Mouse (Mus musculus) adrenal gland, adult 8-10 months (tissue): Measurements from ENCODE around the gene Gm28044. TPM values are rescaled to one million over a fixed set of nuclear protein-coding genes. Genes with fewer than 3 reads are reported as not detected.
A peak's percentile ranks its signal among the peaks of the same experiment; 100 is the strongest.
"Not testable (repeated sequence)": the region's sequence is repeated elsewhere in the genome, so short reads cannot be mapped to it uniquely, and the experiment has no call there.

Experiments
- DNase-seq: peaks from one replicate; pipeline ENCODE4 v3.0.0; 2022
- total RNA-seq, 4 experiments: library from RNA; stranded (reverse); gene quantifications; 2 replicates each; pipeline ENCODE4 v1.2.4; 2022

Gm28044 gene
- total RNA-seq, result 1 to 10 TPM in 2 of 4 experiments, not detected in 2; 3.7 to 3.9 TPM

- peak; percentile 85 for DNase-seq
Measured at GRCm38 (mm10) chr13:67360131-67360744, at the start of gene Gm28044, which contains the start of gene Zfp953. Gene Gm28044 (minus strand): TSS chr13:67360536. Gene Zfp953 (minus strand): TSS chr13:67360605.

- DNase-seq, result peak; percentile 59
Measured at GRCm38 (mm10) chr13:67399183-67399903, 39.0 kb upstream of the Gm28044 start, which contains the start of gene Zfp429. Gene Zfp429 (minus strand): TSS chr13:67399819.

- DNase-seq, result not testable (repeated sequence)
Measured at GRCm38 (mm10) chr13:67376255-67376654, 15.9 kb upstream of the Gm28044 start.

- peak; percentile 61 for DNase-seq
Measured at GRCm38 (mm10) chr13:67375050-67375911, 14.9 kb upstream of the Gm28044 start, which contains the start of the genes Gm28041 and Zfp456. Gene Gm28041 (minus strand): TSS chr13:67375733. Gene Zfp456 (minus strand): TSS chr13:67375810.

GRCm38 (mm10) chr13:67351854-67352253 lies 8.5 kb downstream of the Gm28044 start:
- no peak for DNase-seq

GRCm38 (mm10) chr13:67343422-67343821 lies 16.9 kb downstream of the Gm28044 start:
- DNase-seq, result no peak

- DNase-seq, result no peak
Measured at GRCm38 (mm10) chr13:67332877-67333276, 27.5 kb downstream of the Gm28044 start.

GRCm38 (mm10) chr13:67332019-67332724 lies 28.2 kb downstream of the Gm28044 start, which contains the start of gene Zfp595:
Gene Zfp595 (minus strand): TSS chr13:67332570.
- DNase-seq, result peak; percentile 86

- no peak for DNase-seq
Measured at GRCm38 (mm10) chr13:67306718-67307117, 53.6 kb downstream of the Gm28044 start.

GRCm38 (mm10) chr13:67305822-67306672 lies 54.3 kb downstream of the Gm28044 start, which contains the start of gene Zfp457:
Gene Zfp457 (minus strand): TSS chr13:67306485.
- peak; percentile 89 for DNase-seq

- DNase-seq, result no peak
Measured at GRCm38 (mm10) chr13:67278314-67278713, 82.0 kb downstream of the Gm28044 start, which contains the start of gene Zfp458. Gene Zfp458 (minus strand): TSS chr13:67278466.

- not testable (repeated sequence) for DNase-seq
Measured at GRCm38 (mm10) chr13:67269383-67270065, 90.8 kb downstream of the Gm28044 start.

GRCm38 (mm10) chr13:67268568-67269369 lies 91.6 kb downstream of the Gm28044 start:
- peak; percentile 58 for DNase-seq

Other genes with a start within 250 kb of the Gm28044 start
- gene Rslcan18, start 244.3 kb downstream of the Gm28044 start, total RNA-seq, result 1 to 10 TPM in 2 of 4 experiments, under 1 TPM in 2; 0.62 to 2.5 (median 1.0) TPM
- 1 to 10 TPM; 3.9 to 7.1 (median 5.4) TPM for gene Zfp759, start 238.9 kb downstream of the Gm28044 start, total RNA-seq
- 1 to 10 TPM; 5.6 to 9.3 (median 6.9) TPM for gene Rsl1, start 187.4 kb downstream of the Gm28044 start, total RNA-seq
- 1 to 10 TPM; 2.3 to 3.0 (median 2.6) TPM for gene Zfp455, start 166.0 kb downstream of the Gm28044 start, total RNA-seq
- 1 to 10 TPM; 2.9 to 5.5 (median 4.4) TPM for gene Zfp458, start 82.1 kb downstream of the Gm28044 start, total RNA-seq
- 1 to 10 TPM; 3.0 to 4.8 (median 4.4) TPM for gene Zfp457, start 54.1 kb downstream of the Gm28044 start, total RNA-seq
- gene Zfp595, start 28.0 kb downstream of the Gm28044 start, total RNA-seq, result 1 to 10 TPM; 5.3 to 6.1 (median 5.6) TPM
- gene Zfp953, start 69 bp upstream of the Gm28044 start, total RNA-seq, result 1 to 10 TPM; 2.7 to 3.8 (median 3.0) TPM
- gene Gm28041, start 15.2 kb upstream of the Gm28044 start, total RNA-seq, result 1 to 10 TPM in 3 of 4 experiments, under 1 TPM in 1; 0.46 to 3.7 (median 1.6) TPM
- gene Zfp456, start 15.3 kb upstream of the Gm28044 start, total RNA-seq, result 1 to 10 TPM; 1.2 to 2.8 (median 1.9) TPM
- gene Zfp429, start 39.3 kb upstream of the Gm28044 start, total RNA-seq, result 1 to 10 TPM; 3.5 to 7.4 (median 5.4) TPM
- gene Zfp459, start 60.9 kb upstream of the Gm28044 start, total RNA-seq, result 1 to 10 TPM in 3 of 4 experiments, under 1 TPM in 1; 0.99 to 5.2 (median 2.8) TPM
- gene Zfp874a, start 91.1 kb upstream of the Gm28044 start, total RNA-seq, result 10 to 100 TPM; 17.9 to 28.8 (median 23.0) TPM
- gene Zfp874b, start 123.7 kb upstream of the Gm28044 start, total RNA-seq, result 10 to 100 TPM; 17.7 to 23.8 (median 18.7) TPM
- 10 to 100 TPM in 2 of 4 experiments, 1 to 10 TPM in 2; 7.4 to 10.7 (median 9.5) TPM for gene Zfp58, start 140.0 kb upstream of the Gm28044 start, total RNA-seq
- 1 to 10 TPM in 1 of 4 experiments, not detected in 3; 1.0 TPM for gene Gm26965, start 165.6 kb upstream of the Gm28044 start, total RNA-seq
- 10 to 100 TPM; 16.7 to 22.7 (median 19.6) TPM for gene Zfp87, start 165.6 kb upstream of the Gm28044 start, total RNA-seq
- gene Zfp748, start 193.3 kb upstream of the Gm28044 start, total RNA-seq, result 10 to 100 TPM in 3 of 4 experiments, 1 to 10 TPM in 1; 9.8 to 11.0 (median 10.4) TPM
- gene Zfp729b, start 249.2 kb upstream of the Gm28044 start, total RNA-seq, result 10 to 100 TPM in 1 of 4 experiments, 1 to 10 TPM in 3; 6.7 to 11.0 (median 9.3) TPM